Mouse (Mus musculus) intestine, embryonic 15.5 days (tissue): ENCODE results near the gene Pphln1. TPM values are rescaled to one million over a fixed set of nuclear protein-coding genes. Genes with fewer than 3 reads are reported as not detected.
A peak's percentile ranks its signal among the peaks of the same experiment; 100 is the strongest.
"Not testable (repeated sequence)": the region's sequence is repeated elsewhere in the genome, so short reads cannot be mapped to it uniquely, and the experiment has no call there.

Experiments used
- ATAC-seq: fragments of 200-750 bp; cut with Nextera tagmentation; 2 replicates; pipeline ENCODE4 v1.8.0; 2017; ENCODE audit warnings: moderate TSS enrichment, moderate library complexity
- H3K27ac ChIP-seq: fragments of 300-500 bp; sonication (generic); 2 replicates; pipeline ENCODE4 v1.5.1; 2015; ENCODE audit warnings: mild to moderate bottlenecking, inconsistent platforms
- H3K27me3 ChIP-seq: fragments of 300-500 bp; sonication (generic); replicated peaks from 2 replicates; pipeline ENCODE4 v1.6.1; 2015; ENCODE audit warnings: inconsistent platforms
- H3K36me3 ChIP-seq: fragments of 300-500 bp; sonication (generic); 2 replicates; pipeline ENCODE4 v1.6.1; 2015; ENCODE audit warnings: inconsistent platforms
- H3K4me1 ChIP-seq: fragments of 300-500 bp; sonication (generic); replicated peaks from 2 replicates; pipeline ENCODE4 v1.6.1; 2015; ENCODE audit warnings: inconsistent platforms
- H3K4me2 ChIP-seq: fragments of 300-500 bp; sonication (generic); replicated peaks from 2 replicates; pipeline ENCODE4 v1.6.1; 2015; ENCODE audit warnings: mild to moderate bottlenecking, inconsistent platforms
- H3K4me3 ChIP-seq: fragments of 300-500 bp; sonication (generic); replicated peaks from 2 replicates; pipeline ENCODE4 v1.5.1; 2015; ENCODE audit warnings: inconsistent platforms
- H3K9ac ChIP-seq: fragments of 300-500 bp; sonication (generic); 2 replicates; pipeline ENCODE4 v1.6.1; 2015; ENCODE audit warnings: inconsistent platforms
- H3K9me3 ChIP-seq: fragments of 300-500 bp; sonication (generic); 2 replicates; pipeline ENCODE4 v1.6.1; 2016; ENCODE audit warnings: inconsistent platforms
- WGBS: fragments of 180-500 bp; shearing (Covaris S2); methylation state at CpG from one replicate; pipeline ENCODE4 v1.1.7; 2015; 5-methylcytosine and 5-hydroxymethylcytosine counted together
- polyA plus RNA-seq: library from polyadenylated mRNA; unstranded; fragments of >200 nt; fragmentation: Nextera tagmentation; extraction: Ambion mirVana; gene quantifications from 2 replicates; pipeline ENCODE4 v1.2.1, GENCODE M21; 2015

Pphln1 gene
- 36.1 and 38.5 TPM in 2 replicates for polyA plus RNA-seq

- under 1% methylated on average over 100 of the region's 100 CpGs for WGBS
- no peaks in the 10 kb centered on the region for H3K27me3 ChIP-seq
- peak within 1 kb of the TSS; percentile 88 for H3K27ac ChIP-seq
- H3K9me3 ChIP-seq = no peaks in the 10 kb centered on the region
- H3K4me1 ChIP-seq = peaks cover 12% of the 10 kb centered on the region
- peak within 1 kb of the TSS; percentile 96 for H3K4me3 ChIP-seq
- peak; percentile 97 for ATAC-seq
- H3K4me2 ChIP-seq = peak within 1 kb of the TSS; percentile 73
- no peaks in the 10 kb centered on the region for H3K36me3 ChIP-seq
- H3K9ac ChIP-seq = peak within 1 kb of the TSS; percentile 93
These were observed at the start of gene Pphln1, which contains the start of gene Zcrb1 for GRCm38 (mm10) chr15:93397826-93398698. Gene Pphln1 (plus strand): TSS chr15:93398350. Gene Zcrb1 (minus strand): TSS chr15:93398334.

- no peak overlapping the region for H3K4me2 ChIP-seq
- no peak overlapping the region for H3K27ac ChIP-seq
- H3K27me3 ChIP-seq = no peaks in the 10 kb centered on the region
- no peaks in the 10 kb centered on the region for H3K4me1 ChIP-seq
- WGBS = 92% methylated on average over 17 of the region's 19 CpGs
- no peaks in the 10 kb centered on the region for H3K9me3 ChIP-seq
- H3K36me3 ChIP-seq = no peaks in the 10 kb centered on the region
- no peak overlapping the region for H3K9ac ChIP-seq
- H3K4me3 ChIP-seq = no peak overlapping the region
- ATAC-seq = no peak
These were observed 39.6 kb upstream of the Pphln1 start for GRCm38 (mm10) chr15:93358346-93359095.

GRCm38 (mm10) chr15:93365561-93365960 lies 32.6 kb upstream of the Pphln1 start:
- no peak overlapping the region for H3K4me3 ChIP-seq
- no peak overlapping the region for H3K27ac ChIP-seq
- no peak for ATAC-seq
- no peaks in the 10 kb centered on the region for H3K27me3 ChIP-seq
- H3K36me3 ChIP-seq = no peaks in the 10 kb centered on the region
- H3K4me2 ChIP-seq = no peak overlapping the region
- WGBS = 60% methylated on average over 6 of the region's 6 CpGs
- H3K9me3 ChIP-seq = no peaks in the 10 kb centered on the region
- no peaks in the 10 kb centered on the region for H3K4me1 ChIP-seq
- H3K9ac ChIP-seq = no peak overlapping the region

- no peak overlapping the region for H3K9ac ChIP-seq
- 52% methylated on average over 9 of the region's 9 CpGs for WGBS
- ATAC-seq = no peak
- no peak overlapping the region for H3K4me2 ChIP-seq
- H3K9me3 ChIP-seq = no peaks in the 10 kb centered on the region
- no peaks in the 10 kb centered on the region for H3K27me3 ChIP-seq
- no peak overlapping the region for H3K4me3 ChIP-seq
- no peaks in the 10 kb centered on the region for H3K36me3 ChIP-seq
- H3K27ac ChIP-seq = no peak overlapping the region
- no peaks in the 10 kb centered on the region for H3K4me1 ChIP-seq
These were observed 29.6 kb upstream of the Pphln1 start for GRCm38 (mm10) chr15:93368558-93368957.

GRCm38 (mm10) chr15:93371838-93372237 lies 26.3 kb upstream of the Pphln1 start:
- no peak overlapping the region for H3K27ac ChIP-seq
- no peaks in the 10 kb centered on the region for H3K4me1 ChIP-seq
- H3K4me2 ChIP-seq = no peak overlapping the region
- no peak for ATAC-seq
- 84% methylated on average over 2 of the region's 2 CpGs for WGBS
- no peak overlapping the region for H3K4me3 ChIP-seq
- H3K9ac ChIP-seq = no peak overlapping the region
- H3K9me3 ChIP-seq = no peaks in the 10 kb centered on the region
- H3K27me3 ChIP-seq = no peaks in the 10 kb centered on the region
- H3K36me3 ChIP-seq = no peaks in the 10 kb centered on the region

- not testable (repeated sequence) for H3K36me3 ChIP-seq, ATAC-seq, H3K4me3 ChIP-seq, H3K4me2 ChIP-seq, H3K4me1 ChIP-seq, H3K9me3 ChIP-seq, H3K9ac ChIP-seq, H3K27ac ChIP-seq, H3K27me3 ChIP-seq
These were observed 25.5 kb upstream of the Pphln1 start for GRCm38 (mm10) chr15:93372525-93373119.

- Histone ChIP-seq H3K9me3 (no peaks in the 10 kb centered on the region), H3K4me1 (no peaks in the 10 kb centered on the region), H3K36me3 (no peaks in the 10 kb centered on the region), H3K27ac (no peak overlapping the region), H3K9ac (no peak overlapping the region), H3K27me3 (no peaks in the 10 kb centered on the region), H3K4me3 (no peak overlapping the region), H3K4me2 (no peak overlapping the region)
- no peak for ATAC-seq
- WGBS = 91% methylated on average over 5 of the region's 5 CpGs
These were observed 22.5 kb upstream of the Pphln1 start for GRCm38 (mm10) chr15:93375696-93376095.

- 77% methylated on average over 3 of the region's 3 CpGs for WGBS
- no peak overlapping the region for H3K9ac ChIP-seq
- H3K27ac ChIP-seq = no peak overlapping the region
- no peak overlapping the region for H3K4me2 ChIP-seq
- no peak for ATAC-seq
- H3K4me3 ChIP-seq = no peak overlapping the region
- no peaks in the 10 kb centered on the region for H3K4me1 ChIP-seq
- no peaks in the 10 kb centered on the region for H3K9me3 ChIP-seq
- H3K36me3 ChIP-seq = no peaks in the 10 kb centered on the region
- H3K27me3 ChIP-seq = no peaks in the 10 kb centered on the region
These were observed 19.0 kb upstream of the Pphln1 start for GRCm38 (mm10) chr15:93379177-93379576.

- Histone ChIP-seq H3K27me3 (no peaks in the 10 kb centered on the region), H3K27ac (no peak overlapping the region), H3K36me3 (peaks cover 6% of the 10 kb centered on the region; the same call in 1 of the 2 replicates), H3K4me2 (no peak overlapping the region), H3K9me3 (no peaks in the 10 kb centered on the region), H3K4me3 (no peak overlapping the region), H3K9ac (no peak overlapping the region), H3K4me1 (no peaks in the 10 kb centered on the region)
- WGBS = 50% methylated on average over 5 of the region's 5 CpGs
- no peak for ATAC-seq
These were observed 16.8 kb upstream of the Pphln1 start for GRCm38 (mm10) chr15:93381337-93381736.

- no peaks in the 10 kb centered on the region for H3K36me3 ChIP-seq
- H3K27ac ChIP-seq = no peak overlapping the region
- WGBS = 3% methylated on average over 11 of the region's 11 CpGs
- peak overlapping the region; percentile 96 for H3K4me3 ChIP-seq
- H3K9me3 ChIP-seq = no peaks in the 10 kb centered on the region
- ATAC-seq = no peak
- H3K4me1 ChIP-seq = peaks cover 12% of the 10 kb centered on the region
- no peaks in the 10 kb centered on the region for H3K27me3 ChIP-seq
- H3K9ac ChIP-seq = peak overlapping the region; percentile 93
- H3K4me2 ChIP-seq = peak overlapping the region; percentile 73
These were observed 881 bp upstream of the Pphln1 start for GRCm38 (mm10) chr15:93397269-93397668.

GRCm38 (mm10) chr15:93398699-93399540 lies 770 bp downstream of the Pphln1 start:
- no peaks in the 10 kb centered on the region for H3K27me3 ChIP-seq
- peak overlapping the region; percentile 96 for H3K4me3 ChIP-seq
- 3% methylated on average over 36 of the region's 36 CpGs for WGBS
- peak overlapping the region; percentile 73 for H3K4me2 ChIP-seq
- H3K9me3 ChIP-seq = no peaks in the 10 kb centered on the region
- H3K9ac ChIP-seq = peak overlapping the region; percentile 93
- peak overlapping the region; percentile 88; the same call in 1 of the 2 replicates for H3K27ac ChIP-seq
- ATAC-seq = peak; percentile 58
- no peaks in the 10 kb centered on the region for H3K36me3 ChIP-seq
- H3K4me1 ChIP-seq = peaks cover 12% of the 10 kb centered on the region
